Mouse (Mus musculus): ENCODE measurements around the gene Acta2. TPM values are rescaled to one million over a fixed set of nuclear protein-coding genes. Genes with fewer than 3 reads are reported as not detected.

Gene Acta2
- polyA plus RNA-seq, 1 experiment from 2014 or later, result 19.0 TPM

DNA sequence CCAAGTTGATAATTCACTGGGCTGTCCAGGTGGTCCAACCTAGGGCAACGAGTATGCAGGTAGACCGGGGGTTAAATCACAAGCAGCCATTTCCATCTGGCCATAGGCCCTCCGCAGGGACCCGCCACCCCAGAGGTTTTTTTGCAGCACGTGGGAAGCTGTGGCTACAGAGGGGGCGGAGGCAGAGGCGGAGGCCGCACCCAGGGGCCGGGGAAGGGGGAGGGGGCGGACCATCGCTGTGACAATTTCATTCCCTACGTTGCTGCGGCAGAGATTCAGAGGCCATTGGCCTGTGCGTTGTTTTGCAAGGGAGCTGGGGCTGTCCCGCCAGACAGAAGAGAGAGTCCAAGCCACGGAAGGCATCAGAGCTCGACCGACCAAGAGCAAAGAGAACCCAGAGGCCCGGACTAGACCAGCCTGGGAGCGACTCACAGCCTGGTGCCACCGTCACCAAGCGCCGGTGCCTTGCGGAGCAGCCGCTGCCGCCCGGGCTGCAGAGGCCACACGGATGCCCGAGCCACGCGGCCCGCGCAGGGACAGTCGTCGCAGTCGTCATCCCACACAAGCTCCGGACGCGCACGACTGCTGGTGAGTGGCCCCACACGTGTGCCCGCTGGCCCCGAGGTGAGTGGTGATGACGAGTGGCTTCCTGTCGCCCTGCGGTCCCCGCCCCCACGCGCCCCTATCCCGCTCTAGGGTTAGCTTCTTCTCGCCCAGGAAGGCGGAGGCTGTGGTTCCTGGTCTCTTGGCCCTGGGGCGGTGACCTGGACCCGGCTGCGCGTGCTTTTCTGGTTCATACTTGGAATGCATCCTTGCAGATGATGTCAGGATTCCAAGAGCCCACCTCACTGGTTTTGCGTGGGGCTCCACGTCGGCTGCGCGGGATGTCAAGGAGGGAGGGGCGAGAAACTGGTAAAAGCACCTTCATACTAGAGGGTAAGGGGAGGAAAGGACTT, 63.1 kb downstream of the Acta2 start, which contains the start of gene Stambpl1:
TSS of gene Stambpl1 (plus strand) at position 222 of the 956 bp plus-strand sequence.
- WGBS, result under 1% methylated on average over 62 of the region's 62 CpGs
- peaks cover 90% of the 10 kb centered on the region for H3K27me3 ChIP-seq (ENCODE audit: low read depth, poor library complexity, severe bottlenecking)
- H3K4me3 ChIP-seq, result peak within 1 kb of the TSS; percentile 72
- H3K4me1 ChIP-seq, result peaks cover 32% of the 10 kb centered on the region
- DNase-seq (ENCODE audit: low spot score), result peak; percentile 67
- no peaks in the 10 kb centered on the region for H3K36me3 ChIP-seq
- peak within 1 kb of the TSS; percentile 79 for H3K27ac ChIP-seq (replicated peaks)
- no peaks in the 10 kb centered on the region for H3K9me3 ChIP-seq (replicated peaks)

DNA sequence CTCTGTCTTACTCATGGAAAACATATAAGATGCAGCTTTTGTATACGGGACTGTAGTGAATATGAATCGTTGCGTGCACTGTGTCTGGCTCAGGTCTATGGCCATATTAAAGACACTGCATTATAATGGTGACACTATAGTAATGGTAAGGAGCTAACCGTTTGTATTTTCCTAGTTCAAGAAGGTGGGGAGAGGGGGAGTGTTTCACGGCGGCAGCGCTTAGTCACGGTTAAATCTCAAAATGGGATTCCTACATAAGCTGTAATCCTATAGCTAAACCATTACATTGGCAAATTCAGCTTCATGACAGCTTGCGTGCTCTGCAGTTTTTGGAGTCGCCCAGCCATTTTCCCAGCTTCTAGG, 63.8 kb downstream of the Acta2 start:
- DNase-seq (ENCODE audit: low spot score), result no peak

More for the DNA sequence above, 63.8 kb downstream of the Acta2 start:
- no peaks in the 10 kb centered on the region for H3K36me3 ChIP-seq
- H3K9me3 ChIP-seq (replicated peaks), result no peaks in the 10 kb centered on the region
- no peak overlapping the region for H3K27ac ChIP-seq (replicated peaks)
- peaks cover 95% of the 10 kb centered on the region for H3K27me3 ChIP-seq (ENCODE audit: low read depth, poor library complexity, severe bottlenecking)
- peaks cover 32% of the 10 kb centered on the region for H3K4me1 ChIP-seq
- 20% methylated on average over 10 of the region's 10 CpGs for WGBS
- H3K4me3 ChIP-seq, result peak overlapping the region; percentile 72

Other genes starting within 250 kb of the Acta2 start
- gene Lipk, start 247.3 kb downstream of the Acta2 start, polyA plus RNA-seq (2016; fragmentation: Nextera tagmentation; extraction: Ambion mirVana), result not detected in 2 replicates
- not detected in 2 replicates for gene Lipn, start 188.2 kb downstream of the Acta2 start, polyA plus RNA-seq (2016; fragmentation: Nextera tagmentation; extraction: Ambion mirVana)
- gene Lipm, start 154.7 kb downstream of the Acta2 start, polyA plus RNA-seq (2016; fragmentation: Nextera tagmentation; extraction: Ambion mirVana), result not detected in 2 replicates
- gene Ankrd22, start 89.5 kb downstream of the Acta2 start, polyA plus RNA-seq (2016; fragmentation: Nextera tagmentation; extraction: Ambion mirVana), result 0.11 TPM in 1 of 2 replicates, not detected in the other
- gene Stambpl1, start 63.4 kb downstream of the Acta2 start, polyA plus RNA-seq (2016; fragmentation: Nextera tagmentation; extraction: Ambion mirVana), result 1.9 and 2.2 TPM in 2 replicates
- 0.38 and 0.41 TPM in 2 replicates for gene Fas, start 35.1 kb upstream of the Acta2 start, polyA plus RNA-seq (2016; fragmentation: Nextera tagmentation; extraction: Ambion mirVana)
- gene Ch25h, start 219.6 kb upstream of the Acta2 start, polyA plus RNA-seq (2016; fragmentation: Nextera tagmentation; extraction: Ambion mirVana), result 0.32 and 0.78 TPM in 2 replicates

All from midbrain, embryonic 10.5 days (tissue).